Mouse (Mus musculus) layer of hippocampus, adult 9-11 months (tissue): ENCODE measurements at regions not wholly inside any gene's neighbourhood (a gene's known extent, or its start where the extent isn't known, plus 50 kb on each side); places are given as distances from the start of the nearest gene placed in this dataset.

Experiments
- DNase-seq: peaks from one replicate; pipeline ENCODE4 v3.0.0; 2022

DNA sequence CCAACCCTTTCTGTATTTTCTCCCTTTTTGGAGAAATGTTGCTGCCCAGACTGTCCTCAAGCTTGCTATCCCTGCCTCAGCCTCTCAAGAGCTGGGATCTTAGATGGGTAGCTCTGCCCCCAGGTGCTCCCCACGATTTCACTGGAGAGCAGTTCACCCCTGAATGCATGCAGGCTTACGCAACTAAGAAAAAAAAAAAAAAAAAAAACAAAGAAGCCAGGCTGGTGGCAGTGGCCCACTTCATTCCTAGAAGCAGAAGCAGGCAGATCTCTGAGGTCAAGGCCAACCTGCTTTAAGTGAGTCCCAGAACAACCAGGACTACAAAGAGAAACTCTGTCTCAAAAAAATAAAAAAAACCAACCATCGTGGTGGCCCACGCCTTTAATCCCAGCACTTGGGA lies 51.2 kb upstream of the Fbxo11 start:
- no peak for DNase-seq

DNA sequence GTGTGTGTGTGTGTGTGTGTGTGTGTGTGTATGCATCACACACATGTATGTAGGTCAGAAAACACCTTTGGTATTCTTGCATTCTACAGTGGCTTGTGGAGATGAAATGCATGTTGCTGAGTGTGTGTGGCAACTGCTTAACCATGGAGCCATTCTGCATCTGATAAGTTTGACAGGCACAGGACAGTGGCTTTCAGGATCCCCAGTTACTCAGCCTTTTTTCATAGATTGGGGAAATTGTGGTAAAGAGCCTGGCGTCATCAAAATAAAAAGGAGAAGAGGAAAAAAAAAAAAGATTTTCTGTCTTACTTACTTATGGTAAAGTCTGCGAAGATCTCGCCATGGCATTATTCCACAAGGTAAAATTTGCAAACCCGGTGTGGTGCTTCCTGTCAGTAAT lies 53.6 kb upstream of the Fbxo11 start:
- no peak for DNase-seq

DNA sequence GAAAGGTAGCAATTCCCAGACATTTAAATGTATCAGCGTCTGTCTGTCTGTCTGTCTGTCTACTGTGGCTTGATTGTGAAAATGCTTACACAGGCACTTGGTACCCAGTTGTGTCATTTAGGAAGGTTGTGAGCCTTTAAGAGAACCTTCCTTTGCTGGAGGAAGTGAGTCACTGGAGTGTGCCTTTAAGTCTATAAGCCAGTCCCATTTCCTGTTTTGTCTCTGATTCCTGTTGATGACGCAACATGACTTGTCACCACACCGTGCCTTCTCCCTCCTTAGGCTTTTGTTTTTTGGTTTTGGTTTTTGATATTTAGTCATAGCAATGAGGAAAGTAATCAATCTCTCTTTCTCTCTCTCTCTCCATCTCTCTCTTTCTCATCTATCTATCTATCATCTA lies 58.6 kb upstream of the Fbxo11 start:
- no peak for DNase-seq

DNA sequence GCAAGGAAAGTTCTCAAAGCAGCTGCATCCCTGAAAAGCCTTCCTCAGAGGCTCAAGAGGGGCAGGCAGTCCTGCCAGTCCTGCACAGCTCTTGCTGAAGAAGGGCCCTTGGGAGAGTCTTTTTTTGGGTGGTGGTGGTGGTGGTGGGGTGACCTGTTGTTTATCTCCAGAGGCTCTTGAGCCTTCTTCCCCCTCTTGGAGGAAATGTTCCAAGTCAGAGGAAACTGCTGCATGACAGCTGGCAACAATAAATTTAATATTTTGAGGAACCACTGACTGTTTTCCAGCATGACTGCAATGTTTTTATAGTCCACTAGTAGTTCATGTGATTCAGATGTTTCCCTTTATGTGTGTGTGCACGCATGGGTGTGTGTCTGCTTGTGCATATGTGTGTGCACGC lies 62.0 kb upstream of the Fbxo11 start:
- DNase-seq: no peak

DNA sequence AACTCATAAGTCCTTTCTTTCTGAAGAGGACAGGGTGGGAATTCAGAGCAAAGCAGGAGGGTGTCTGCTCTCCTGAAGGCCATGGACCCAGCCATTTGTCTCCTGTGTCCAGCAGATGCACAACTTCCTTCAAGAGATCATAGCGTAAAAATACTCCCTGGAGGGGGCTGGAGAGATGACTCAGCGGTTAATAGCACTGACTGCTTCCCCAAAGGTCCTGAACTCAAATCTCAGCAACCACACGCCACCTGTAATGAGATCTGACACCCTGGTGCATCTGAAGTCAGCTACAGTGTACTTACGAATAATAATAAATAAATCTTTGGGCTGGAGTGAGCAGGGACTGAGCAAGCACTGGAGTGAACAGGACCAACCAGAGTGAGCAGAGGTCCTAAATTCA lies 66.2 kb upstream of the Fbxo11 start:
- DNase-seq: no peak

DNA sequence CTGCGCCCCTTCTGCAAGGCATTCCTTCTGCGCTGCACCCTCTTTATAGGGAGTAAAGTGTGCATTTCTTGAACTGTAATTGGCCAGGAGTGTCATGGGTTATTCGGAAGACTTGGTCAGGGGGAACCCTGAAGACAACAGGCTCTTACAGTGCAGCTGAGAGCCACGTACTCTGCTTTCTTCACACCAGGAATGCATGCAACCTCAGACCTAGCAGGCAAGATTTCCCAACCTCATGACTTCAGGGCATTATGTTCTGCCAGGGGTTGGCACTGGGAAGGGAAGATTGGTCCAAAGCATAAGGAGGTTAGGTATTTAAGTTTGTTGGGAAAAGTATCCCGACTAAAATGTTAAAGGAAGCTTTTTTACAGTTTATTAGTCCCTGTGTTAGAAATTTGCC lies 66.9 kb upstream of the Fbxo11 start:
- DNase-seq: no peak

DNA sequence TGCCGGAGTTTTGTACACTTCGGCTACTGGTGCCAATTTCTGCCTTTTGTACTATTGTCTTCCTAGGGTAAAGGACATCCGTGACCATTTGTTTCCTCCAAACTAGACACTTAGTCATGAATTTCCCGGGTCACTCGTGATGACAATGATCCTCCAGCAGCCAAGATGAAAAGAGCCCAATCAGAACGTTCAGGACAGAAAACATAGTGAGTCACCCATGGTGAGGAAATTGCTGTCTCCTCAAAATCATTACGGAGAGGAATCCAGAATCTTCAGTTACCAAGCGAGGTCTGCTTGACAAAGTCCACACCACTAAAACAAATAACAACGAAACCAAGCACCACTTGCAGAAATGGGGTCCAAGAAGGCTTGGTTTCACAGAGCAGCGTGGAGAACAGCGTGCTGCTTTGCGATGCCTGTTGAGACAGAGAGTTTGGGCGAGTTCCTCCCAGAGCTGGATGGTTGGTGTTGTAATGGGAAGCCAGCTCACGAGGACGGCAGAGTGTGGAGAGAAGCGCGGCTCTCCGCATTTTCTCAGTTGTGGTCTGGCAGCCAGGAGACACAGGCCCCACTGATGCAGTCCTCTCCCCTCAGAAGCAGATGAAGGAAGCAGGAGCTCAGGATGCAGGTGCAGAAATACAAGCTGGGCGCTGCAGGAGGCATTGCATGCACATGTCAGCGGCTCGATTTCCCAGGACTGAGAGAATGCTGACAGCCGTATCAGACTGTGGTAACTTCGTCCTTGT lies 67.7 kb upstream of the Fbxo11 start:
- DNase-seq: peak; percentile 30

DNA sequence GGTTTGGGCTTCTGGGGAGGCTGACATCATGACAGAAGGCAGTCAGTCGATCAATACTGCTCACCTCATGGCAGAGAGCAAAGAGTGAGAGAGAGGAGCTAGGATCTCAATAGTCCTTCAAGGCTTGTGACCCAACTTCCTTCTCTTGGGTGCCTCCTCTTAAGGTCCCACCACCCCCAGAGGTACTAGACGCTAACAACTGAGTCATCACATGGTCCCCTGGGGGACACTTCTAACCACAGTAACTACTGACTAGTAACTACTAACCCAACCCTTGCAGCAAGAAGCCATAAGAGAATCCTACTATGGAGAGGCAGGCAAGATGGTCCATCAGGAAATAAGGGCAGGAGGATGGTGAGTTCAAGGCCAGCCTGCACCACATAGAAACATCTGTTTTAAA lies 69.5 kb upstream of the Fbxo11 start:
- DNase-seq: no peak

DNA sequence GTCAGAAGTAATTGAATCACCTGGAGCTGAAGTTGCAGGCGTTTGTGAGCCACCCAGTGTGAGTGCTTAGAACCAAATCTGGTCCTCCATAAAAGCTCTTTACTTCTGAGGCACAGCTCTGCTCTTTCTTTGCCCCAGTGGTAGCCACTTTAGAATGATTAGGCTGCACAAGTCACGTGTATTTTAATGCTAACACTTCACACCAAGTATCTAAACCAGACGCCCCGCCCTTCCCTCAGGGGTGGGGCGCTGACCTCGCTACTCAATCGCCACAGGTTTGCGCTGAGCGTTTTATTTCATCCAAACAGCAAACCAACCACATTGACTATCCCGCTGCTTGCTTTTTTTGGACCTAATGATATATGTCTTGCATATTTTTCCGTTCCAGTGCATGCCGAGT lies 76.4 kb upstream of the Fbxo11 start:
- no peak for DNase-seq

DNA sequence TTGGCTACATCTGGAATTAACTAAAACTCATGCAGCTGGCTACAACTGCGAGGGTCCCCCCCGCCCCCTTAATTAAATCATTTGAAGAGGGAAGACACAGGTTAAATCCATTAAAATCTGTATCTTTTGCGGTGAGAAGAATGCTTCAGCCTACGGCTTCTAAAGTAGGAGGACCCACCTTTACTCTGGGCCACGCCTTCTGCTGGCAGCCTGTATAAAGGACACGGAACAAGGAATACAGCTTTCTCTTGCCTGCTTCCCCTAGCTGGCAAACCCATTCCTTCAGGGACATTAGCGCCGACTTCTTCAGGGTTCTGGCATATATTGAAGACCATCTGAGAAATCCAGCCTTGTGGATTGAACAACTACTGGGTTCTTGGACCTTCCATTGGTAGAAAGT lies 76.9 kb upstream of the Fbxo11 start:
- DNase-seq: no peak

DNA sequence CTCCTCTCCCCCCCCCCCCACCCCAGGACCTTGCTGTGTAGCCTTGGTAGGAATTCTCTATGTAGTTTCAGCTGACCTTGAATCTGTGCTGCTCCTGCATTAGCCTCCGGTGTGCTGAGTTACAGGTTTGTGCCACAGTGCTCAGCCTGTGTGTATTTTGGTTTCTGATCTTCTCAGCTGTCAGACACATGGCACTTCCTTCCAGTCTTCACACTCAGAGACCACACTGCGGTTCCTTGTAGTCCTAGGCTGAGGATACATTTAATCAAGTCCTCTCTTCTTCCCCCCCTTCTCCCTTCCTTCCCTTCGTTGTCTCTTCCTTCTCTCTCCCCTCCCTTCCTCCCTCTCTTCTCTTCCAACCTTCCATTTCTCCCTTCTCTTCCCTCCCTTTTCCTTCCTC lies 77.7 kb upstream of the Fbxo11 start:
- no peak for DNase-seq

DNA sequence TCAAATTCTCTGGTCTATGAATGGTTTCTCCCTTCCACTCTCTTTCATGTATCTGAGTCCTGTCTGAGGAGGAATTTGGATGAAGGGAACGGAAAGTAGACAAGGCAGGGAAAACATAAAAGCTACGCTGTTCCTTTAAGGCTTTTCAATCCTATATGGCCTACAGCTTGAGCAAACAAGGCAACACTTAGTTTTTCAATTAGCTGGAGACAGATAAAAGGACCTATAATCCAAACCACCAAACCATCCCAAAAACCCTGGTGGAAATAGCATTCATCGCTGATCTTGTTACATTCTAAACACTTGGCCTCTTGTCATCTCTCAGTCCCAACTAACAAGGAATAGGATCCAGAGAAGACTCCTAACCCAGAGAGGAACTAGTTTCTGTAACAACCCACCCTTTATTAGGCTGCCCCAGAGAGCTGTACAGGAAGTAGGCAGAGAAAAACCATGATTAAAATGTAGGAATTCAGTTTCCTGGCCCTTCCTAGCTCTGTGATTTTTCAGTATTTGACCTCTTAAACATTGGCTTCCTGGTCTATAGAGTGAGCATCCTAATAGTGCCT lies 78.4 kb upstream of the Fbxo11 start:
- DNase-seq: no peak

DNA sequence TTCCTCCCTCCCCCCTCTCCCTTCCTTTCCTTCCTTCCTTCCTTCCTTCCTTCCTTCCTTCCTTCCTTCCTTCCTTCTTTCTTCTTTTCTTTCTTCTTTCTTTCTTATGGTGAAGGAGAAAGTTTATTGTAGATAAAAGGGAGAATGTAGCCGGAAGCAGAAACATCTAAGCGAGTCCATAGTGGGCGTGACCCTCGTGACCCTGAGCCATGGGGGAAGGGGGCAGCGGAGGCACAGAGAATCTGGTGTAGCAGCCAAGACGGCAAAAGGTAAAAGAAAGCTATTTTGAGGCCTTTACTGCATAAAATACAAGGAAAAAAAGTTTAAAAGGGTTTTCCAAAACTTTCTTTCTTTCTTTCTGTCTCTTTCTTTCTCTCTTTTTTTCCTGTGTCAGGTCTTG lies 93.5 kb upstream of the Fbxo11 start:
- no peak for DNase-seq

DNA sequence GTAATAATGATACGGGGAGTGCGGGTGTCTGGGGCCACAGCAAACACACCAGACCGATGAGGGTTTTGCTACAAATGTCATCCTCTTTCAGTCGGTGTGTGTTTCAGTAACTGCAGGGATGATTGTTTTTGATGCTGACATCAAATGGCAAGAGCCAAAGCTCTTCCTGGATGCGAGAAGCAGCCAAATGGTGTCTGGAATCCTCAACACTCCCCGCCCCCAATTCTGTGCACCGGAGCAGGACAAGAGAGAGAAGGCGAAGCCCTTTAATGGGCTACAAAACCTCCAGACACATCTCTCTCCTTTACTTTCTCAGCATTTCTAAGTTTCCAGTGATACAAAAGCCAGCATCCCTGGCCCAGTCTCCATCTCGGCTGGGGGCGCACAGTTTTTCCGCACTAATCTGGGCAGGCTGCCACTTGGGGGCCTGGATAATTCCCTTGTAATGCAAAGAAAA lies 94.1 kb upstream of the Fbxo11 start:
- DNase-seq: no peak

DNA sequence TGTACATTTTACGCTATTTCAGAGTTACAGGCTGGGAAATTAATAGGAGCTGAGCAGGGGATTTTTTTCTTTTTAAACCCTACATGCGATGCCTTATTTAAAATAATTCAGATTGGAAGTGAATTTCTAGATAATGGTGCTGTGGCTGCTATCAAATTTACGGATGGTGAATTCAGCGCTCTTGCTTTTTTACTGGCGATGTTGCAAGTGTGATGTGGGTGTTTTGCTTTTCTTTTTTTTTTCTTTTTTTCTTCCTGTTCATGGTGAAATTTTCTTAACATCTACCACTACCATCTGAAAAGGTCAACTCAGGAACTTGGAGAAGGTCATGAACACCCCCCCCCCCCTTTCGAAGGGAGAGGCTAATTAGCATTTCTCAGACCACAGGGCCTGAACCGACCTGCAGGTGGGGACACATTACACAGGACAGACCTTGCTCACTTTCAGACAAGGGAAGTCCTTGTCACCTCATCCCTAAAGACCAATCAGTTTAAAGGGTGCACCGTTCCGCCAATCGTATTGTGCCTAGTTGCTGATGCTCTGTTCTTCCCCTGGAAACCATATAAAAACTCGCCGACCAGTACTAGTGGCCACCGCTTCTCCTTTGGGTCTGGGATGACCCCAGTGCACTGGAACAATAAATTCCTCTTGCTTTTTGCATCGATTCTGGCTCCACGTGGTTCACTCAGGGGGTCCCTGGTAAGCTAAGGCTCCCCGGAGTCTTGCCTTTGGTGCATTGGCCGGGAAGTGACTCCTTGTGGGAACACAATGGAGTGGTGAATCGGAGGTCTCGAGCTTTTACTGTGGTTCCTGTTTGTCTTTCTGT lies 95.0 kb upstream of the Fbxo11 start:
- DNase-seq: no peak

DNA sequence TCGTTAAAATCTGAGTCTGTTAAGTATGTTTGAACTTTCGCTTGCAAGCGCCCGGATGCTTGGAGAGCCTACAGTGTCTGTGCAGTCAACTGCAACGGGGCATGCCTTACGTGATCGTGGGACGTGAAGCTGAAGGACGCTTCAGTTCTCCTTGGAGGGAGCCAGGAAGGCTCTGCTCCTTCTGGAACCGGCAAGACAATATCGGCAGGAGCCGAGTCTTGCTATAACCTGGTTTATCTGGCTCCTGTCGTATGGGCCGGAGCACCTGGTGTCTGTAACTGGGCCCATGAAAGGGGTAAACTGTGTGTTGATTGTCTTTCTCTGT lies 95.5 kb upstream of the Fbxo11 start:
- DNase-seq: no peak

DNA sequence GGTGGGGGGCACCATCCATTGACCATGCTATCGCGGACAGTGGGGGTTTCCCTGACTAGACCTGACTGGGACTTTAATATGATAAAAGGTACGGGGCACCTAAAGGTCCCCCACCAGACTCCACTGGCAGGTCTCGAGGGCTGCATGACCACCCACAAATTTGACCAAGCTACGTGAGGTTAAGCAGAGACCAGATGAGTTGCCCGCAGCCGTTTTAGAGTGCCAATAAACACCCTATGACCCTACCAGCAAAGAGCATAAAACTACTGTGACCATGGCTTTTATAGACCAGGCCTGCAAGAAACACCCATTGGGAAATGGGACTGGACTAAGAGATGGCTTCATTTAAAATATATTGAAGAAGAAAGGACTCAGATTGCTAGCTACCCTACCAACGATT lies 96.7 kb upstream of the Fbxo11 start:
- DNase-seq: no peak

DNA sequence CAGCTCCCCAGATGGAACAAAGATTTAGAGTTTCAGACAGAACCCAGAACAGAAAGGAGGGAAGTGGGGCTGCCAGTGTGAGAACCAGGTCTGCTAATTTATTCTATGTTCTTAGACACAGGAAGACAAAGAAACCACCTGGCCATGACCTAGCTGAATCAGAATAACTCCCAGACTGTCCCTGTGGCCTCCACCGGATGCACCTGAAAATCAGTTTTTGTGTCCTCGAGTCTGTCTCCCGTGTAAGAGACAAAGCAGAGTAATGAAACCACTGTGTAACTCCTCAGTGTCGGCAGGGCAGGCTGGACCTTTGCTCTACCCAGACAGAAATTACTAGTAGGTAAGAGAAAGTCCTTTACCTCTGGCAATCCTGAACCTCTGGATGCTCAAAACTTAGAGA lies 99.7 kb upstream of the Fbxo11 start:
- DNase-seq: no peak

DNA sequence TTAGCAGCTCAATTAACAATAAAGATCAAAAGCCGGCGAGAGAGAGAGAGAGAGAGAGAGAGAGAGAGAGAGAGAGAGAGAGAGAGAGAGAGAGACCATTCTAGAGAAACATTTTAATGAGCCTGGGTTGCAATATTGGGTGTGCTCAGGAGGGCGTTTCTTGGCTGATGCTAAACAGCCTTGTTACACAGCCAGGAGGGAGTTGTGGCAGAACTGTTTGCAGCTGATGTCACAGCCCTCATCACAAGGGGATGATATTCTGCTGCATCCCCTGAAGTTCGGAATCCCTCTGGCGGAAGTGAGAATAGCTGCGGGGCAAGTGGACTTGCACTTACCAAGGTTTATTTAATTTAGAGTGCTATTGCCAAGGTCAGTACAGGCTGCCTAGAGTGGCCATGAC lies 100.7 kb upstream of the Fbxo11 start:
- DNase-seq: no peak

DNA sequence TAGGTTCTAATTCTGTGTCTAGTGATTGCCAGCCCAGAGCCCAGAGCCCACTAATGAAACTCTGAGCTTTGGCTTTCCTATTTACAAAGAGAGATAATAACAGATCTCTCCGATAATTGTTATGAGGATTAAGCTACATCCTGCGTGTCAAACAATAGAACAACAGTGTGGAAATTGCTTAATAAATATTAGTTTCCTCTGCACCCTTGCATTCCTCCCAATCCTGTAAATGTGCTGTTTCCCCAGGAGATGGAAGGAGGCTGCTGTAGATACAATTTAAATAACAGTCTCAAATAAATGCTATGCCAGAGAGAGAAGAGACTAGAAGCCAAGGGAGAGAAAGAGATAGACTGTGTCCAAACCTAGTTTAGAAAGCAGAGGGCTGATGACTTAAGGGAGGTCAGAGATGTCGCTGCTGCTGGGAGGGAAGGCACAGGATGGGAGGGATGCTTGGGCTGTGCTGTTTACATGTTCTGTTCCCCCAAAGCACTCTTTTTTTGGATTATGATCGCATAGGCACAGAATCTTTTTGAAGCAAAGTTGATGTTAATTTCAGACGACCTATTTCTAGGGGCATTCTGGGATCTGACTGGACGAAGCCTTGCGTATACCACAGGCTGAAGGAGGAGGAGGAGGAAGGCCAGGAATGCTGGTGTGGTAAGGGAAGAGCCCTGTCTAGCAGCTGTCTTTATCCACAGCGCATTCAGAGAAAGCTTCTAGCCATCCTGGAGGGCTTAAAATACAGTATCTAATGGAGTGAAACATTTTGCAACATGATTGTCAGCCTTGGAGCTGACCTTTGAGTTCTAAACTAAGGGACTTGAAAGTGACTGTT lies 103.4 kb upstream of the Fbxo11 start:
- DNase-seq: no peak

DNA sequence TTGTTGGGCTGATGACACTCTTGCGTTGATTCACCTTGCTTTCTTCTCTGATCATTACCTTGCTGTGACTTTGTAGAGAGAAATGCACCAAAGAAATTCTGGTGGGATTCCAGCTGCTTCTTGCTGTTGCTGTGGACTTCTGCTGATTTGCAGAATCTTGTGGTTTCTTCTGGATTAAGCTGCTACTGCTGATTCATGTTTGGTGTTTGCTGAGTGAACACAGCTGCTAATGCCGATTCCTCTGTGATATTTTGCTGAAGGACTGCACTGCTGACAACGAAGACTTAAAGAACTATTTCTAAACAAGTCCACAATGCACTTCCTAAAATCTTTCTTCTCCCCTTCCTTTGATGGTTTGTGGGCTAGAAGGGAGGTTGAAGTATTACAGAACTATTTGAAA lies 106.5 kb upstream of the Fbxo11 start:
- DNase-seq: no peak

DNA sequence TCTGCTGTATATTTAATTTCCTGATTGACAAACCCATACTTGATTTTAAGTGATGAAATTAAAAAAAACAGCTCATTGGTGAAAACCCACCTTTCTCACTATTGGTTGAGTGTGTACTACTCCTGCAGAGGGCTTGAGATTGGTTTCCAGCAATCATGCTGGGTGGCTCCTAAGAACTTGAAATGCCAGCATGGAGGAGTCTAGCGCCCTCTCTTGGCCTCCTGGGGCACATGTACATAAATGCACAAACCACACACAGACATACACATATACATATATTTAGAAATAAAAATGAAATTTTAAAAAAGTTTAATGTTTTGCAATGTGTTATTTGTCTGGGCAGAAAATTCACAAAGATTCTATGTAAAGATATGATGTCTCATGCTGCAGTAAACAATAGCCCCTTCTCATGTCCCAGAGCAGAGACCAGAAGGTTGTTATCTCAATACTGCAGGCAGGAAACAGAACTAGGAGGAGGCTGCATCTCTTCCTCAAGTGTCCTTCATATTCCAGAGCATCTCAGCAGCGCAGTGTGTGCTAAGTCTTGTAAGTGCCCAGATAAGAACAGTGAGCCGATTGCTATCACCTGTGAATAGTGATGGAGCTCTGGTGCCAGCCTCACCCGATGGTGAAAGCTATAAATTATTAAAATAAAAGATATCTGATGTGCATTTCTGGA lies 108.4 kb upstream of the Fbxo11 start:
- DNase-seq: no peak

DNA sequence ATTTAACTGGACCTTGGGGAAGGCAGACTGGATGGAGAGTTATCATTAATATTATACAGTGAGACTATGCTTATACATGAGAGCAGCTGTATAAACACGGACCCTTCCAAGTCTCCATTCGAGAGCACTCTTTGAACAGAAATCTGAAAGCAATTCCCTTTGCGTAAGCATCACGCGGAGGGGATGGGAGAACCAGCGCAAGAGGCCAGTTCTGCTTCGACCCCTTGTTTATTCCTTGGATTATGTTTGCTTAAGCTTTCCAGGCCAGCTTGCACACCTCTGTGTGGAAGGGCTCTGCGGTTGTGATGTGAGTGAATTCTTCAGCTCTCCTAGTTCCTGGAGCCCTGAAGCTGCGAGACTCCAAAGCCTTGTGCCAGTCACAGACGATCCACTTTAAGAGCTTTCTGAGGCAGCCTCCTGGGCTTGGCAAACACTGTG lies 109.2 kb upstream of the Fbxo11 start:
- no peak for DNase-seq
